Mouse (Mus musculus) hindlimb bud, embryonic 11.5 days (tissue): ENCODE data around the gene Inpp4b.
"Not testable (repeated sequence)": the region's sequence is repeated elsewhere in the genome, so short reads cannot be mapped to it uniquely, and the experiment has no call there.

Experiments
- DNase-seq: peaks from one replicate; pipeline ENCODE4 v3.0.0-alpha.2; 2012; ENCODE audit warnings: low read depth, low spot score; ENCODE audit errors: extremely low spot score

Gene Inpp4b

DNA sequence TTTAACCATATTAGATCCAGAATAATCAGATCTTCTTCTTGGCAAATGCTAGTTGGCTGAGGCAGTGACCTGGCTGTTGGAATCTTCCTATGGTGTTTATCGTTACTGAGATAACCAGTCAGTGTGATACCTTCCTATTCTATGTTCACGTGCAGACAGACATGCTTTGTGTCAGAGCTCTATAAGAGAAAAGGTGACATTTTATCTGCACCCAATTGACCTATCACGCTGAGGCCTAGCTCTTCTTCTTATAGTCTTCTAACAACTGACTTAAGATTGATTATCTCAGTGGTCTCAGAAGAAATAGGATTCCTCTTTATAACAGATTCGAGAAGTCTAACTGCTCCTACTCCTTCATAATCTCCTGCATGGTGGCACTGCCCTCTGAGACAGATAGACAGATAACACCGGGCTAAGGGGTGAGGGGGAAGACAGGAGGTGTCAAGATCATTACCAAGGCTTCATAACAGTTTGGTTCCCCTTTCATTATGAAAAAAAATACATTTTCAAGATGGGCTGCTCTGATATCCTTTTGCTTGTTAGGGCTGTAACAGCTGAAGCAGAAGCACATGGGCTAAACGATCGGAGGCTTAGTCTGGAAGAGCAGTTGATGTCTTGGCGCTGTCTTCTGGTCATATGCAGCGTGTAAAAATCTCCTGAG lies 431.1 kb downstream of the Inpp4b start:
- DNase-seq = no peak

DNA sequence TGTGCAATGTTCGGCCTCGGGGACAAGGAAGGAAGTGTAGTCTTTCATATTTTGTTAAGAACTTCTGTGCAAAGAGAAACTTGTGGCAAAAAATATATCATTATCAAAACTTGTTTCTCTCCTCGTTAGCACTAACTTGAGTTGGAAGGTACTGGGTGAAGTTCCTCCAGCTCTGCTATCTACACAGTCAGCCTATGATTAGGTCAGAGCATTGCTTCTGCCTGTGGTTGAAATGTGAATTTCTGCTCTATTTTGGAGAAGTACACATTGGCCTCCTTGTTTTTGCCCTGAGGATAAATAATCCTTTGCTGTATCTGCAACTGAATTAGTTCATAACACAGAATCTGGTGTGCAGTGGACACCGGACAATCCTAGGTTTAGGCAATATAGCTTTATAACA lies 431.7 kb downstream of the Inpp4b start:
- DNase-seq = no peak

GRCm38 (mm10) chr8:81774454-81774853 lies 432.1 kb downstream of the Inpp4b start:
- no peak for DNase-seq

DNA sequence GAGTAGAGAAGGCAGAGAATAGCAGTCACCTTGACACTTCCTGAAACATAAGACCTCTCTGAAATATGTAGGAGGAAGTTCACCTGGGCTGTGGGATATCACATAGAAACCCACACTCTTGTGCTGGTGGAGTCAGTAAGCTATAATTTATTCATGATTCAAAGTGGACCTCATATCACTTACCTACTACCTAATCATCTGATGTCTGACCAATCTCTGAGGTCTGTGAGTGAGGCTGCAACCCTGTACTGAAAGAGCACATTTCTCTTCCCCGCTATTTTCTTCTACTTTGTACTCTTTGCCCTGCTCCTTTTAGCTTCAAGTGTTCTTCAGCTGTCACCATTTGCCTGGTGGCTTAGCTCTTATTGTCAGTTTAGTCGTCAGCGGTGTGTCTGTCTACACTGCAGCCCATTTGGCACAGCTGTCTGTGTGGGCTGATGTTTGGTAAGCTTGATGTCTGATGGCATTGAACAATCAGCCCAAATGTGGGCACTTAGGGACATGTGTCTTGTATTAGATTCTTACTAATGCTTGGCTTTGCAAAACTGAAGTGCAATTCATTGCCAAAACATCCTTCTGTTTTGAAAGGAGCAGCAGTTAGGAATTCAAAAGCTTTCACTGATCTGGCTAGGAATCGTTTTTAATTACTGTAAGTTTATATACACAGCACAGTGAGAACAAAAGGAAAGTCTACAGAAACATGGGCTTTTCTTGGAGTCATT lies 434.3 kb downstream of the Inpp4b start:
- DNase-seq = no peak

- no peak for DNase-seq
Observed at GRCm38 (mm10) chr8:81777704-81778103, 435.3 kb downstream of the Inpp4b start.

GRCm38 (mm10) chr8:81779440-81779839 lies 437.1 kb downstream of the Inpp4b start:
- DNase-seq = no peak

- no peak for DNase-seq
Observed at GRCm38 (mm10) chr8:81780166-81780565, 437.8 kb downstream of the Inpp4b start.

- DNase-seq = no peak
Observed at GRCm38 (mm10) chr8:81780921-81781675, 438.7 kb downstream of the Inpp4b start.

DNA sequence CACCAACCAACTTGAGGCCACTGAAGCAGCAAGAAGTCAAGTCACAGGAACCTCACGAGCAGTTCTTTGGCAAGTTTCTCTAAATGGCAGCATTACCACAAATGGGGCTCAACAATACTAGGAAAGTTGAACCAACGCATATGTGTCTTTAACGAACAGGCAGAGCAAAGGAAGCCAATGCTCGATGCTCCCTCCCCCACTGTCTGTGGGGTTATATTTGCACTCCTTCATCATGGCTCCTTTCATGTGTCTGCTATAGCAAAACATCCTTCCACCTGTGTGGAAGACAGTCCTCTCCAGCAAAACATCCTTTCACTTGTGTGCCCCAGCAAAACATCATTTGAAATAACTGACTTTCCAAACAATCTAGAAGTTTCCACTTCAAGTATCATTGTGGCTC lies 440.4 kb downstream of the Inpp4b start:
- DNase-seq = no peak

GRCm38 (mm10) chr8:81784775-81785174 lies 442.4 kb downstream of the Inpp4b start:
- DNase-seq = no peak

DNA sequence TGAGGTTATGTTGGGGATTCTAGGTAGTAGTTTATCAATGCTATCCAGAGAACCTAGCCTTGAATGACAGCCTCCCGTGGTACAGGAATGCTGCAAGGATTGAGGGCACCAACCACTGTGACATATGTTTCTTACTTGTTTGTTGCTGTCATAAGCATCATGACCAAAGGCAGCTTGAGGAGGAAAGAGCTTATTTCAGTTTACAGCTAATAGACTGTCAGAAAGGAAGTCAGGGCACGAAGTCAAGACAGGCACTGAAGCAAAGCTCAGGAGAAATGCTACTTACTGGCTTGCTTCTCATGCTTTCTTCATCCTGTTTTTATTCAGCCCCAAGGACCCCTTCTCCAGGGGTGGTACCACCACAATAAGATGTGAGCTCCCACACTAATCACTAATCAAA lies 446.1 kb downstream of the Inpp4b start:
- no peak for DNase-seq

- no peak for DNase-seq
Observed at GRCm38 (mm10) chr8:81792649-81793048, 450.3 kb downstream of the Inpp4b start.

- no peak for DNase-seq
Observed at GRCm38 (mm10) chr8:81798501-81798900, 456.1 kb downstream of the Inpp4b start.

DNA sequence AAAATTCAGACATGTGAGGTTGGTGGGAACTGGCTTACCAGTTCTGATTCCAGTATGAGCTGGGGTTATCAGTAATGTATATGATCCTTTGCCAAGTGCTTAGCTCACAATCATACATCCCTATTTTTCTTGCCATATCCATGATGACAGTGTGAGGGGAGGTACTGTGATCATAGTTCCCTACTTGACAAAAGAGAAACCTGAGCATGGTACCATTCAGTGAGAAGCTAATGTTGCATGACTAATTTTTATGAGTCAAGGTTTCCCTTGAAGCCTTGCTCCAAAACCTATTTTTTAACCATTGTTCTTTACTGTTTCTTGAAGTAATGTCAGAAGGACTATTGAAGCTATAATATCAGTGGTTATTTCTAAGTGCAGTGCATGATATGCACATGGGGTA lies 458.4 kb downstream of the Inpp4b start:
- no peak for DNase-seq

- peak; percentile 61 for DNase-seq
Observed at GRCm38 (mm10) chr8:81806797-81807196, 464.4 kb downstream of the Inpp4b start.

DNA sequence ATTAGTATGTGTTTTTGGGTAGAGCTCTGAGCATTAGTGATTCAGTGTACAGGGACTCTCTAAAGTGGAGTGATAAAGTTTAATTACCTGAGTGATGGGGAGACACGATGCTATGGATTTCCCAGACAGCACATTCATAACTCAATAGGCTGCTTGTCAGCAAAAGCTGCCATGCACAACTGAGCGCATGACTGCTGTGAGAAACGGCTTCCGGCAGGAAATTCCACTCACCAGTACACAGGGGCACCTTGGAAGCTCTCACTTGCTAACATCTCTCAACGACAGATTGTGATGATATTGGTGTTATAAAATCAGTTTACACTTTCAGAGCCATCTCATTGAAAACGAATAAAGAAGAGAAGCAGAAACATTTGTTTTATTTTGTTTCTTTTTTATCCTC lies 465.2 kb downstream of the Inpp4b start:
- DNase-seq = no peak

- DNase-seq = no peak
Observed at GRCm38 (mm10) chr8:81808406-81808805, 466.1 kb downstream of the Inpp4b start.

GRCm38 (mm10) chr8:81809414-81809813 lies 467.1 kb downstream of the Inpp4b start:
- DNase-seq = not testable (repeated sequence)

DNA sequence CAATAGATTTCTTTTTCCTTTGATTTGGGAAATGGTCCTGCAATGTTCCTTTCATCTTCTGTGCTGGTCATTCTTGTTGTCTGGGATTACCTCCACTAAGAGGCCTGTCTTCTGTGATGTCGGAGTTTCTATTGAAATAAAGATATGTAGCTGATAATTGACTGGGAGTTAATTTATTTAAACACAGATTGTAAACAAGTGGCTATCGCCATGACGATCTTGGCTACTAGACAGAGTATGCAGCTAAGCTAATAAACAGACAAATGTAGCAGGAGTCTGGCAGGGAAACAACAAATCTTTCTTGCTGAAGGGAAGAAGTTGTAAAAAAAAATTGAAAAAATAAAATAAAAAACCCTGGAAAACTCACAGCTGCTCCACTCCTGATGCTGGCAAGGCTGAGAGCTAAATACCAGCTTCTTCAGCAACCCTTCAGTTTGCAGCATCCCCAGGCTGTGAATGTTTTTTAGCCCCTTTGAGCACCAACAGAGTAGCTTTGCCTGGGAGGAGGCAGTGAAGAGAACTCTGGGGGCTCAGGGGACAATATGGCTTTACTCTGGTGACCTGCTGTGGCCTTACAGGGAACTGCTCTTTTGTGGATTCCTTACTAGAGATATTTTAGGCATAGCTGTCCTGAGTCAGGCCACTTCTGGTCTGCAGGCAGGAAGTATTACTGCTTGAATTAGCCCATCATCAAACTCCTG lies 469.8 kb downstream of the Inpp4b start:
- DNase-seq = peak; percentile 30

GRCm38 (mm10) chr8:81814742-81815141 lies 472.4 kb downstream of the Inpp4b start:
- DNase-seq = no peak

GRCm38 (mm10) chr8:81815551-81815950 lies 473.2 kb downstream of the Inpp4b start:
- peak; percentile 70 for DNase-seq
